Mouse (Mus musculus) skeletal muscle tissue, adult 2 months (tissue): ENCODE results near the gene Trio.

ENCODE experiments used
- DNase-seq: peaks from one replicate; pipeline ENCODE4 v3.0.0-alpha.2; 2012; ENCODE audit warnings: low read depth, low spot score

The Trio gene

DNA sequence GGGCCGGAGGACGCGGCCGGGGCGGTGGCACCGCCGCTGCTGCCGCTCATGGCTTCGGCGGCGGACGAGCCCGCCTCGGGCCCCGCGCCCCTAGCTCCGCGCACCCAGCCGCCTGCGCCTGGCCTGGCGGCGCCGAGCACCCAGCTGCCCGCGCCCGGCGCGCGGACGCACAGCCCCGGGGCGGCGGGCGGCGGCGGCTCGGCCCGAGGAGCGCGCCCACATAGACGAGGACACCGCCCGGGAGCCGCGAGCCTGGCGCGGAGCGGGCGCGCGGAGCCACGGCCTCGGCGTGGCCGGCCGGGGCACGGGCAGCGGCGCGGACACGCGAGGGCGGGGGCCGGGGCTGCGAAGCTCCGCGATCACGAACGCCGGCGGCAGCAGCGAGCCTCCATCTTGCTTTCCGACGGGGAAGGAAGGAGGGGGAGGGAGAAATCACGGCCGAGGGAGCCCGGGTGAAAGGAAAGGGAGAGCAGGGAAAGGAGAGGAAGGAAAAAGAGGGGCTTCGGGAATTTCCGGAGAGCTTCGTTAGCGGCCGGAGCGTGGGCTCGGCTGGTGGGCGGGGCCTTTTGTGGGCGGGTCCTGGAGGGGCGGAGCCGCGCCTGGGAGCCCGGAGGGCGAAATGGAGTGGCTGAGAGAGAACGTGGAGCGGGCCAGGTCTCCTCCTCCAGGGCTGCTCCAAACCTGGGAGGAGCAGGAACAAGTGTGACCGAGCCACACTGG lies at the start of gene Trio:
Gene Trio, minus strand, starts transcription at position 402 of the 720 bp plus-strand sequence.
- peak; percentile 96 for DNase-seq

DNA sequence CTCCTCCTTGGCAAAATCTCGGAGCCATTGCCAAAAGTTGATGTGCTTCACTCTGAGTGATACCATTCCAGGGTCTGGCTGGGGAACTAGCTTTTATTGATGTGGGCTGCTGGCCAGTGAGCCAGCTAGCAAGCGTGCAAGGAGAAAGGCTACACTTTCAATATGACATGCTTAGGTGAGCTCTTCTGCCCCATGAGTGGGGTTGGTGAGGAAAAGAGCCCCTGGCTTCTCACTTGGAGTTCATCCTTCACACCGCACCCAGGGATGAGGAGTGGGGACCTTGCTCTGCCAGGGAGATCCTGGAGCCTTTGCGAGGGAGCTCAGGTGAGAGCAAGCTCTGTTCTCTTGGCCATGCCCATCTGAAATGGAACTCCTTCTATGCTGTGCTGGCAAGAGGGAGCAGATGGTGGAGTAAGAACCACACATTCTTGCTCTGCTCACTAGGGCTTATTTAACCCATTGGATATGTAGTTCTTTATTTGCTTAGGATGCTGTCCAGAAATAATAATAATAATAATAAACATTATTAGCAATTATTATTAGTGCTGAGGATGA lies 48.8 kb upstream of the Trio start:
- DNase-seq: no peak

DNA sequence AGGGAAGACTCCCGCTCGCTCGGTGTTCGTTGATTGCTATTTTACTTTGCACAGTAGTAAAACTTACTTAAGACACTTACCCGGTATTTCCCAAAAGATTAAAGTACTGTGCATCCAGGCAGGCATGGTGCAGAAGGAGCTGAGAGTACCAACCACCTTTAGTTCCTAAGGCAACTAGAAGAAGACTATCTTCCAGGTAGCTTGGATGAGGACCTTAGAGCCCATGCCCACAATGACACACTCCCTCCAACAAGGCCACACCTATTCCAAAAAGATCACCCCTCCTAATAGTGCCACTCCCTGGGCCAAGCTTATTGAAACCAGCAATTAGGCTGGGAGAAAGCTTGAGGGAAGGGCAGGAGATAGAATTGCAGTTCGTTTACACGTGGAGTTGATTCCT lies 46.0 kb upstream of the Trio start:
- no peak for DNase-seq

DNA sequence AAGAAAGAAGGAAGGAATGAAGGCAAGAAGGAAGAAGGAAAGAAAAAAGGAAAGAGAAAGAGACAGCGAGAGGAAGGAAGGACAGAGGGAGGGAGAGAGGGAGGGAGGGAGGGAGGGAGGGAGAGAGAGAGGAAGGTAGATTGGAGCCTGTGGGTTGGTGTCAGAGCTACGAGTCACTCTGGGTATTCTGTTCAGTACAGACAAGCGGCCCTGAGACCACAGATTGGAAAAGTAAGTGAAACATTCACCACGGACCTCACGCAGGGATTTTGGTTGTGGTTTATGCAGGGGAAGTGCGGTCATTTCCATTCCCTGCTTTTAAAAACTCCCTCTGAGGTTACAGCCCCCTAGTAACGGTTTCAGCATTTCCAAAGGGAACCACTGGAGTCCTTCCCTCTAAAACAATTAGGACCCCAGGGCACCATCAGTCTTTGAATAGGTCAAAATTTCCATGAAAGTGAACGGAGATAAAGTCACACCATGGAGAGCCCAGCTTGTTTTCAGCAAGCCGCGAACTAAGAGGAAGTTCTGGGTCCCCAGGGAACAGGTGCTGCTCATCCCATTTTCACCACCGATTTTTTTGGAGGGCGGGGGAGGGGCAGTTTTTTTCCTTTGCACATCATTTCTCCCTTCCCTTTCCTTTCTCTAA lies 45.2 kb upstream of the Trio start:
- DNase-seq: no peak

DNA sequence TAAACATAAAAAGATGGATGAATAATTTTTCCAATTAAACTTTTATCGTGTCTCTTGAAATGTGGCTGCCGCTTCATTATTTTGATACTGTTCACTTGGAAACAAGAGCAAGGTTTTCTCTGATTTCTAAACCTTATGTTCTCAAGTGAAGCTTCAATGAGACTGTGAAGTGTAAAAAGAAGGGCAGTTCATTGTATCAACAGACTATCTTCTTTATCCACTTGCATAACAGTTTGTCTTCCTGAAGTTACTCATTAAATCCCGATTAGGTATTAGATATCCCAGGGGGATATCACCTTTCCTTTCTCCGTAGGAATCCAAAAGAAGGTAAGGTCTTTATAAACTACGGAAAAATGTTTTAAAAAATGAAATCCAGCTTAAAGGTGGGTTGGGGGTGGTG lies 44.6 kb upstream of the Trio start:
- DNase-seq: no peak

DNA sequence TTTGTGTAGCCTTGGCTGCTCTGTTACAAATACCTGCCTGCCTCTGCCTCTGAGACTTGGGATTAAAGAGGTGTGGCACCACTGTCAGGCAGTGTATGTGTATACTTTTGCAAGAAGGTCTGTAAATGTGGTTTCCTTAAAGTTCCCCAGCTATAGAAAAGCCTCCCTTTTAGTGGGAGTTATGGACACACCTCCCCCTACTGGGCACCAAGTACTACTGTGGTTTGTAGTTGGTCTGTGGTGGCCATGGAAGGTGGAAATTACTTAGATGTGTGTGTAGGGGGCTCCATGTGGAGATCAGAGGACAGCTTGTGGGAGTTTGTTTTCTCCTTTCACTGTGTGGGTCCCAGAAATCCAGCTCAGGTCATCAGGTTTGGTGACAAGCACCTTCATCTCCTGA lies 41.7 kb upstream of the Trio start:
- no peak for DNase-seq

DNA sequence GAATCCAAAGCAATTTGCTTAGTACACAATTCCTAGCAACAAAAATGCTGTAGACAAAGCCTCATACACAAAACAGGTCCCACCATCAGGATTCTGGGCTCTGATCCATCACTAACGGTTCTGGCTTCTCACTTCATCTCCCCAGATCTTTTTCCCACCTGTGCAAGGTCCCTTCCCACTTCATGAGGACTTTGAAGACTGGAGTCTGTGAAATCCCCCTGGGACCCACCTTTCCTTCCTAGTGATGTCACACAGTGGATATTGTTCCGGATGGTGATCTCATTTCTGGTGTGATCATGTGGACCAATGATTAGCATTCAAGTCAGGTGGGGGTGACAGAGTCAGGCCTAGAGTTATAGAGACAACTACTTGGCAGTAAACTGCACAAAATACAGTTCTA lies 40.8 kb upstream of the Trio start:
- peak; percentile 18 for DNase-seq

DNA sequence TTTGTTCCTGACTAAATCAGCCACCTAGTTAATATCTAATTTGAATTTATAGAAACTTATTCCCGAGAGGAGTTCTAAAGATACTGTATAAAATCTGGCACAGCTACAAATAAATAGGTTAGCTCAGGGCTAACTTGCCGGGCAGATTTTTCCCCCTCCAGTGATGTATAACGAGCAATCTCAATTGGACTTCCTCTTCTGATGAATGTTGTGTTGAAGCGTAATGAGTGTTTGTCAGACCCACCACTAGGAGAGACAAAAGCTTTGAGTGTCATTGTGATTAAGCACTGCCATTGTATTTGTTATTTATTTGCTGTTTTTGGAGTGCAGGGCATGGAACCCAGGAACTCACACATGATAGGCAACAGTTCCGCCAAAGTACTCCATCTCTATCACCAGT lies 39.9 kb upstream of the Trio start:
- DNase-seq: no peak

DNA sequence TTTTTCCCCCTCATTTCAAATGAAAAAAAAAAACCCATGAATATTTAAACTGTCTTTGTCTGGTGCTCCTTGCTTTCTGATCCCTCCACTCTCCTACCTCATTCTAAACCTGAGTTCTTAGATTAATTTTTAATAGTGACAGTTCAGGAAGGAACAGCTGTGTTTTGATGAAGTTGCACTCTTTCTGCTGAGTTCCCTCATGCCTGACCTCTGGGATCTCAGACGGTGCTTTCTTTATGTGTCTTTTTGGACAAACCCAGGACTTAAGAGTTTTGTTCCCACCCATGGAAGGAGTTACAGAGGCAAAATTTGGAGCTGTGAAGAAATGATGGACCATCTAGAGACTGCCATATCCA lies 39.1 kb upstream of the Trio start:
- no peak for DNase-seq

DNA sequence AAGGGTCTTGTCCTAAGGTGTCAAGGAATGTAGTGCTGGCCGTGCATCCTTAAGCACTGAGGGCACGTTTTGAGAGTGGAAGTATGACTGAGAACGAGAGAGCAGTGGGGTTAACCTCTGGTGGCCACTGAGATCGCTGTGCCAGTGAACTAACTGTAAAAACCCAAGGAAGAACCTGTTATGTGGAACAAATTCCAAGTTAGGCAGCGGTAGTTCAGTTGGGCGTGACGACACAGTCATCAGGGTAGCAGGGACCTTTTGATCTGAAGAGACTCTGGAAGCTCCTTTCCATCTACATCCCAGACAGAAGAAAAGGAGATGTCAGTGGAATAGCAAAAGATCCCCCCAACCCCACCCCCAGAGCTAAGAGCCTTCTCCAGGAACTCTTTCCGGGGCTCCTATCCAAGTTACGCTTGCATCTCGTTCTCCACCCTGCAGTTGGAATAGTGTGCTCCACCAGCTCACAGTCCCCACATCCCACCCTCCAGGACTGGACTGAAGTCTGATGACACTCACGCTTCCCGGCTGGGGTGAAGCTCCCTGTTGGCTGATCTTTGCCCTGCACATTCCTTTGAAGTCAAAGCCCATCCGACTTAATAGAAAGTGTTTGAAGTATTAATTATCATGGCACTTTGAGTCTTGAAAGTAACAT lies 38.6 kb upstream of the Trio start:
- no peak for DNase-seq

DNA sequence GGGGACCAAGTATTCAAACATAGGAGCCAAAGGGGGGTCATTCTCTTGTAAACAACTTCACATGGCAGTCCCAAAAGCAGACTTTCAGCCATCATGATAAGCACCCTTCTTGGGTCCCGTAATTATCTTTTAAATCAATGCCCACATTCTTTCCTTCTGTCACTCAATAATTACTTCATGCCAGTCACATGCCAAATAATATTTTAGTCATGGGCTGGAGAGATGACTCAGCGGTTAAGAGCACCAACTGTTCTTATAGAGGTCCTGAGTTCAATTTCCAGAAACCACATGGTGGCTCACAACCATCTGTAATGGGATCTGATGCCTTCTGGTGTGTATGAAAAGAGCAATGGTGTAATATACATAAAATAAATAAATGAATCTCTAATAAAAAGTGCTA lies 37.8 kb upstream of the Trio start:
- no peak for DNase-seq

DNA sequence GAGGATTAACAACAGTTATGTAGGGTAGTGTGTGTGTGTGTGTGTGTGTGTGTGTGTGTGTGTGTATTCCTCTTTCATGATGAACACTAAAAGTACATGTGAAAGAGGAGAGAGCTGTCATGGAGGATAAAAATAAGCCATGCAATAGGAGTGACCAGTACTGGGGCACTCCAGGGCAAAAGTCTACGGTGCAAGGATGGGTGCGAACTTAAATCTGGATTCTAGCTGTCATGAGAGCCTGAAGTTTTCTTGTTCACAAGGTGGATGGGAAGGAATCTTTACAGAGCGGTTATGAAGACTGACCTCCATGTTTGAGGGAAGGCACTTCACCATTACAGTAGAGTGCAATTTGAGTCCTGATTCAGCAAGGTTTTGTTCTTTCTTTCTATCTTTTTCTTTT lies 36.4 kb upstream of the Trio start:
- no peak for DNase-seq

DNA sequence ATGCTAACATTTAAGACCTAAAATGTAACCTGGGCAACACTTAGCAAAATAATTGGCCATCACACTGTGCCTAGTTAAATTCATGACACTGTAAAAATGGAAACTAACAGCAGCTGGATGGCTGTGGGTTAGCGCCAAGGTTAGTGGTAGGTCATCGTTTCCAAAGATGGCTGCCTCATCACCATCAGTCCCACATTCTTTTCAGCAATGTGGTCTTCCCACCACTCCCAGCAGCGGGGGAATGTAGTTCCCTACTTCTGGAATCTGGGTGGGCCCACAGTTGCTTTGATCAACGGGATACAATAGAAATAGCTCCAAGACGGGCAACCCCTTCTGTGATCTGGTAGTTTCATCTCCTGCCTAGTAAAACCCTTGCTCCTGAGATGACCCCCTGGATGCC lies 35.3 kb upstream of the Trio start:
- DNase-seq: no peak

DNA sequence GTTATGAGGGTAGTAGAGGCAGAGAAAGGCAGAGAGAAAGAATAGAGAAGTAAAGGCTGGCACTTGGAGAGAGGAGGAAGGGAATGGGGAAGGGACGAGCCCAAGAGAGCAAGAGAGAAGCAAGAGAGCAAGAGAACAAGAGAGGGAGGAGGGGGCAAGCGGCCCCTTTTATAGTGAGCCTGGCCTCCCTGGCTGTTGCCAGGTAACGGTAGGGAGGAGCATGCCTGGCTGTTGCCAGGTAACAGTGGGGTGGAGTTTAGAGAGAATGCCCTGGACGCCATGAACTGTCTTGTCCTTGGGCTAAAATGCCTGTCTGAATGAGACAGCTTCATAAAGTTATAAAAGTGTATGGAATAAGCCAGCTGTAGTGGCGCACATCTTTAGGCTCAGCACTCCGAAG lies 34.8 kb upstream of the Trio start:
- no peak for DNase-seq

DNA sequence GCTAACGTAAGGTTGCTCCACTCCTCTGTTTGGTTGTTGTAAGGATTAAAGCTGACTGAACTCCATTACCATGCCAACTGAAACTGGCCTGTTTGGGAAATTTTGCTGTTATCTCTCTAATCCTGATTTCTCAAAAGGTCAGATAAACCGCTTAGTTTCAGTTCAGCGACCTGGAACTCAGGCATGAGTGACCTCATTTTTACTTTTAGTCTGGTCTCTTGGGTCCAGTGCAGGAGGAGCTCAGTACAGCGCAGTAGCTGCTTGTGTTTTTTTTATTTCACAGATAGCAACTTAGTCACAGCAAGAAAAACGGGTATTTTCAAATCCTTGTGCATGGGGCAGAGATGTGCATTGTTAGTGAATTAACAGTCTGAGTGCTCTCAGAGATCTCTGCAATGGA lies 31.9 kb upstream of the Trio start:
- no peak for DNase-seq

DNA sequence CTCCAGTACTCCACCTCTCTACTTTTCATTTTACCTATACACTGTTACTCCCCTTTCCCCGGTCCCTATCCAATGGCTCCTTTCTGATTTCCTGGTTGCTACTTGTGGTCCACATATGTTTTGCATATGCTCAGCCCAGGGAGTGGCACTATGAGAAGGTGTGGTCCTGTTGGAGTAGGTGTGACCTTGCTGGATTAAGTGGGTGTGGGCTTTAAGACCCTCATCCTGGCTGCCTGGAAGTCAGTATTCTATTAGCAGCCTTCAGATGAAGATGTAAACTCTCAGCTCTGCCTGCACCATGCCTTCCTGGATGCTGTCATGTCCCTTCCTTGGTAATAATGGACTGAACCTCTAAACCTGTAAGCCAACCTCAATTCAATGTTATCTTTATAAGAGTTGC lies 29.1 kb upstream of the Trio start:
- DNase-seq: no peak

DNA sequence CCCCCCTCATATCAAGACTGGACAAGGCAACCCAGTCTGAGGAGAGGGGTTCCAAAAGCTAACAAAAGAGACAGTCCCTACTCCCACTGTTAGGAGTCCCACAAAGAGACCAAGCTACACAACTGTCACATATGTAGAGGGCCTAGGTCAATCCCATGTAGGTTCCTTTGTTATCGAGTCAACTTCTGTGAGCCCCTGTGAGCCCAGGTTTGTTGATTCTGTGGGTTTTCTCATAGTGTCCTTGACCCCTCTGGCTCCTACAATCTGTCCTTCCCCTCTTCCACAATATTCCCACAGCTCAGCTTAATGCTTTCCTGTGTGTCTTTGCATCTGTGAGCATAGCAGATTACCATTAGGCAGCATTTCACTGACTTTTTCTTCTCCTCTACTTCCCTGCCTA lies 28.5 kb upstream of the Trio start:
- DNase-seq: no peak

DNA sequence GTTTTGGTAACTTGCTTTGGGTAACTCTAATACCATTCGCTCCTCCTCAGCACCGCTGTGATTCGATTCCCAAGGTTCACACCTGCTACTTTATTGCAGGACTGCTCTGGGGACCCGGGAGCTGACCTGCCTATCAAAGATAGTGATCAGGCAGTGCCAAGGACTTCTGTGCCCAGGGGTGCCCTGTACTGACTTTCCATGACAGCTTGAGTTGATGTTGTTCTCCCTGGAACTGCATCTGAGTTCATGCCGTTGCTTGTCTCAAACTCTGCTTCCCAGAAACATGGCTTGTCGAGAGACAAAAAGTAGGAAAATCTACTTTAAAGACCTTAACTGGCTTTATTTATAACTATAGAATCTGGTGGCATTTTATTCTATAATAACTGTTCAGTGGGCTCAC lies 27.6 kb upstream of the Trio start:
- no peak for DNase-seq

DNA sequence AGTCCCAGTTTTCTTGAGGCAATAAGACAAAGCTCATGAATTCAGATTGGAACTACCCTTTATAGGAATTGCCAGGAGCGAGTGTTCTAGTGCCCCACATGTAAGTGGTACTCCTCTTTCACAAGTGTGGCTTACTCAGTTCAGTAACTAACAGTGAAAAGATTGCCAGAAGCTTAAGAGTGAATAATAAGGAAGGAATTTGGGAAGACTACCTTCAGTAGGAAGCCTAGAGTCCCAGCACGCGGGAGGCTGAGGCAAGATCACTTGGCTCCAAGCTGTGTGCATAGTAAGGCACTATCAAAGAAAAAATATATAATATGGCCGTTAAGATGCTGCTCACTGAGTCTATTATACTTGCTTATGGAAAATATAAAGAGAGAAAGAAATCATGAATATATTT lies 26.2 kb upstream of the Trio start:
- DNase-seq: no peak

DNA sequence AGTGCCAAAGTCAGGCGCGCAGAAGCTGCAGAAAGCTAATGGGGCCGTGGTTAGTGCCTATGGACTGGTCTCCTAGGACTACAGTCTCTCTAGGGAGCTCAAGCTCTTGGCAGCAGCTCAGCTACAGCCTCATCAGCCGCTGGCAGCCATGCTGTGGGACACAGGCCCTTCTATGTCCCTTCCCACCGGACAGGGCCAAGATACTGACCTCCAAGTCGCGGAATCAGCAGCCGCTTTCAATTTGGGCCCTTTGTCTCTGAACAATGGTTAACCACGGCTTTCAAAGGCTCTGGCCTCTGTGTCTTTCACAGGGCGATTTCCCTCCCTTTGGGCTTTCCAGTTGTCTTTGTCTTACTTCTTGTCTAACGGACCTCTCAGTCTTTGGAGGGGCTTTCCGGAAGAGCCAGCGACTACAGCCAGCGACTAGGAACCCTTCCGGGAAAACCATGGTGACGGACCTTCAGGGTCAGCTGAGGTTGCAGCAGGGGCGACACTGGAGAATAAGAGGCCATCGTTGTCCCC lies 25.5 kb upstream of the Trio start:
- peak; percentile 26 for DNase-seq

DNA sequence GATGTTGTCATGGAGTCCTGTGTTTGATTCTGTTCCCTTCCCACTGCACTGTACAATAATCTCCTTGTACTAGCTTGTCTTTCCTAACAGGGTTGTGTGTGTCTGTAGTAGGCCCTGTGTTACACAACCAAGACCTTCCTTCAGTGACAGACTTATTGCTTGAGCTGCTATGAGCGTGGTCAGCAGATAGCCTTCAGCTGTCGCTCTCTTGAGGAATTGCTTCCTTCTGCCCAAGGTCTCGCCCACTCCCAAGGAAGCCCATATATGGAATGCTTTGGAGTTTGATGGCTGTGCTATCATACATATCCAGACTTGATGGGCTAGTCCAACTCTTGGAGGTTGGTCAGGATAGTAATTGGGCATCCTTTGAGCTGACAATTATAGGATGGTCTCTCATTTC lies 22.1 kb upstream of the Trio start:
- no peak for DNase-seq

DNA sequence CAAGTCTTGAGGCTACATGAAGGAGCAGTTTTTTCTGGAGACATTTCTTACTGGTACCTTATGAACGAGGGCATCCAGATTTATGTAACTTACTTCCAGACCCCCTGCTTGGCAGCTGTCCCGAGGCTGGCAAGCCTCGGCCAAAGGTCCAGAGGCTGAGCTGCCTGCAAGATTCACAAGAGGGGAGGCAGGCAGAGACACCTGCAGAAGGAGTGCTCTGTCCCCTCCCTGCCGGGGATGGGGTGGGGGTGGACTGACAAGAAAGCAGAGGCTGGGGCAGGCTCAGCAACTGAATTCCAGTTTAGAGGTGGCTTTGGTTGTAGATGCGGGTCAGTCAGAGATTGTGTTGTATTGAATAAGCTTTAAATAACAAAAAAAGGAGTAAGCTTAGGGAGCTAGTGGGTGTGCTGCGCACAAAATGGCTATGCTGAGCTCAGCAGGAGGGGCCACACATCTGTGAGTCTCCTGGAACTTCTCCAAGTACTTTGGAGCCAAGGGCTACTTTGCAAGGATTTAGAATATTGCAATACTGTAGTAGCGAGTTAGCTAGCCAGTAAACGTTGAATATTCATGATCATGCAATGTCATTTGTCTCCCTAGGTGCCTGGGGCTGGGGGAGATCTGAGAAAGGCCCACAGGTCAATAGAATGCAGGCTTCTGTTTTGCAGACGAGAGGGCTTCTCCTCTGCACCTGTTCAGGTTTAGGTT lies 15.7 kb upstream of the Trio start:
- DNase-seq: no peak
